Mouse (Mus musculus): ENCODE measurements at regions not wholly inside any gene's neighbourhood (a gene's known extent, or its start where the extent isn't known, plus 50 kb on each side); places are given as distances from the start of the nearest gene placed in this dataset.

DNA sequence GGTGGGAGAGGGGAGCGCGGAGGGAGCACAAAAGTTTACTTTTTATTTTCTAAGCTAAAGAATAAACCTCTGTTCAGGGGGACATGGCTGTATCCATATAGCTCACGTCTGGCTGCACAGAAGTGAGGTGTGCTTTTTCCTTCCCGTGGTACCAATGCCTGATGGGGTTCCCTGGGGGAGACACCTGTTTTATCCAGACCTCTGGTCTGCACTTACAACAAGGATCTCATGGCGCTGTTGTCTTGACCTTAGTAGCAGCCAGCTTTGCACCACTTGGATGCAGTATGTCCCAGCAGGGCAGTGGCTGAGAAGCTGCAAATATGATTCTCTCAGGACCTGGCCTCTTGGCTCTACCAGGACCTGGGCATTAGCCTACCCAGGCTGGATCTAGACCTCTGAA, 473.8 kb downstream of the Insc start:
- Histone ChIP-seq H3K36me3 (replicated peaks) (no peaks in the 10 kb centered on the region), H3K9me3 (no peaks in the 10 kb centered on the region), H3K27ac (peak overlapping the region; percentile 82), H3K4me1 (peaks cover 39% of the 10 kb centered on the region), H3K4me3 (peak overlapping the region; percentile 44), H3K27me3 (ENCODE audit: poor library complexity, severe bottlenecking) (peaks cover 43% of the 10 kb centered on the region)
- WGBS: 2% methylated on average over 5 of the region's 5 CpGs
- no peak for DNase-seq (ENCODE audit: extremely low spot score, low spot score)

DNA sequence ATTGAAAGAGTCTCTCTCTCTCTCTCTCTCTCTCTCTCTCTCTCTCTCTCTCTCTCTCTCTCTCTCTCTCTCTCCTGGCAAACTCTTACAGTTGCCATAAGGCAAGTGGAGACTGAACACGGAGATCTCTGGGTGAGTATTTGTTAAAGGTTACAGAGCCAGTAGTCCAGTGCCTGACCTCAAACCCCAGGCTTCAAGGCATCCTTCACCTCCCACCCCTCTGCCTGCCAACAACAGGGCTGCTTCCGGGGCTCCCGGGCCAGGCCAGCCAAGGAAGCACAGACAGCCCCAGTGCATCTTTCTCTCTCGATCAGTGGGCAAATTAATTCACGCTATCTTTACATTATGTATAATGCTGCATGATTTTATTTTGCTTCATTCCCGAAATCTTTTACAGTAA, 474.2 kb downstream of the Insc start:
- H3K9me3 ChIP-seq: no peaks in the 10 kb centered on the region

DNA sequence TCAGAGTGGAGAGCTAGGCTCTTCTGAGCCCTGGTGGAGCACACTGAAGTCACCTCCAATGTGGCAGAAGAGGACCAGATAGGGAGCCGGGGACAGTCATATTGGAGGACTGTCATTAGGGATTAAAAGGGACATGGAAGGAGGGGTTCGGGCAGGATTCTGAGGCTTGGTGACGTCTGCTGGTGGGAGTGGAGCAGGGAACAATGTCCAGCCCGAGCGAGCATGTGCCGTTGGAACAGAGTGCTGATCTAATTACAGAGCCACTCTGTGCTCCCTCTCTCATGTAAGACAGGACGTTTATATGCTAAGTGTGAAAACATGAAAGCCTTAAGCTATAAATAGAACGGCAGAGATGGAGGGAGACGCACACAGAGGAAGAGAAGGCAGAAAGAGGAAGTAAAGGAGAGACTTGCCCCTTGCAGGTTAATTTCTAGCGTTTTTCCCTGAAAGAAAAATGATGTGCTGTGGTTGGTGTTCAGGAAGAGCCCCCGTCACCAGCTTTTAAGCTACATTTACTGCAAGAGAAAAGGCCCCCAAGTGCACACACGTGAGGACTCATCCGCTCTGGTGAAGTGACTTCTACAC, 475.2 kb downstream of the Insc start:
- Histone ChIP-seq H3K36me3 (replicated peaks) (no peaks in the 10 kb centered on the region), H3K9me3 (no peaks in the 10 kb centered on the region), H3K4me1 (peaks cover 39% of the 10 kb centered on the region), H3K4me3 (no peak overlapping the region), H3K27ac (peak overlapping the region; percentile 75), H3K27me3 (ENCODE audit: poor library complexity, severe bottlenecking) (peaks cover 37% of the 10 kb centered on the region)
- peak; percentile 33 for DNase-seq (ENCODE audit: extremely low spot score, low spot score)
- WGBS: 35% methylated on average over 13 of the region's 13 CpGs

More for the DNA sequence above, 474.2 kb downstream of the Insc start:
- WGBS: 38% methylated on average over 6 of the region's 6 CpGs
- H3K27me3 ChIP-seq (ENCODE audit: poor library complexity, severe bottlenecking): peaks cover 42% of the 10 kb centered on the region
- H3K4me3 ChIP-seq: no peak overlapping the region
- peak overlapping the region; percentile 82 for H3K27ac ChIP-seq
- H3K36me3 ChIP-seq (replicated peaks): no peaks in the 10 kb centered on the region
- no peak for DNase-seq (ENCODE audit: extremely low spot score, low spot score)
- H3K4me1 ChIP-seq: peaks cover 39% of the 10 kb centered on the region

DNA sequence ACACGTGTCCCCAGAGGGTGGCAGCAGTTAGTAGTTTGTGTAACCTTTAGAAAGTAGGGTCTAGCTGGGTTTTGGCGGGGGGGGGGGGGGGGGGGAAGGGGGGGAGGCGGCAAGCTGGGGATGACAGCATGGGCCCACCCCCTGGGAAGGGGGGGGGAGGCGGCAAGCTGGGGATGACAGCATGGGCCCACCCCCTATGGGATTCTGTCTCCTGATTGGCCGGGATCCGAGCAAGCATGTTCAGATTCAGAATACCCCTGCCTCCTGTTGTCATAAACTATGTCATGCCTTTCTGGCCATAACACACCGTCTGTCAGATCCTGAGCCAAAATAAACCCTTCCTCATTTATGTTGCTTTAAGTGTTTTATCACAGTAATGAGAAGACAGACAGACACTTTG, 479.1 kb downstream of the Insc start:
- H3K4me3 ChIP-seq: no peak overlapping the region
- no peaks in the 10 kb centered on the region for H3K9me3 ChIP-seq
- peaks cover 28% of the 10 kb centered on the region for H3K4me1 ChIP-seq
- no peak for DNase-seq (ENCODE audit: extremely low spot score, low spot score)
- no peak overlapping the region for H3K27ac ChIP-seq
- 72% methylated on average over 5 of the region's 7 CpGs for WGBS
- peaks cover 34% of the 10 kb centered on the region for H3K27me3 ChIP-seq (ENCODE audit: poor library complexity, severe bottlenecking)
- H3K36me3 ChIP-seq (replicated peaks): no peaks in the 10 kb centered on the region

DNA sequence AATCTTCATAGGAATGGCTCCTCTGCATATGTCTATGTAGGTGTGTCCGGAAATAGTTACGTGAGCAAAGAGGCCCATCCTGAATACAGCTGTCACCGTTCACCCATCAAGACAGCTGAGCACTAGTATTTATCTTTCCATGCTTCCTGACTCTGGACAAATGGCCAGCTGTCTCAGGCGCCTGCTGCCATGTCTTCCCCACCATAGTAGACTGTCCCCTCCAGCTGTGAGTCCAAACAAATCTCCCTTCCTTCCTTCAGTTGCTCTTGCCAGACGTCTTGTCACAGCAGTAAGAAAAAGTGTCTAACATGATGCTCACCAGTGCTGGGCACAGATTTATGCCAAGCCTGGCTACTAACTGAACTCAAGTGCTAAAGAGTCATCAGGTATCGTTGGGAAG, 487.0 kb downstream of the Insc start:
- peaks cover 4% of the 10 kb centered on the region; the same call in 1 of the 2 replicates for H3K27me3 ChIP-seq (ENCODE audit: poor library complexity, severe bottlenecking)
- H3K4me3 ChIP-seq: no peak overlapping the region
- no peaks in the 10 kb centered on the region for H3K36me3 ChIP-seq (replicated peaks)
- H3K9me3 ChIP-seq: no peaks in the 10 kb centered on the region
- no peak overlapping the region for H3K27ac ChIP-seq
- WGBS: 89% methylated on average over 6 of the region's 6 CpGs
- peaks cover 14% of the 10 kb centered on the region for H3K4me1 ChIP-seq
- DNase-seq (ENCODE audit: extremely low spot score, low spot score): no peak

DNA sequence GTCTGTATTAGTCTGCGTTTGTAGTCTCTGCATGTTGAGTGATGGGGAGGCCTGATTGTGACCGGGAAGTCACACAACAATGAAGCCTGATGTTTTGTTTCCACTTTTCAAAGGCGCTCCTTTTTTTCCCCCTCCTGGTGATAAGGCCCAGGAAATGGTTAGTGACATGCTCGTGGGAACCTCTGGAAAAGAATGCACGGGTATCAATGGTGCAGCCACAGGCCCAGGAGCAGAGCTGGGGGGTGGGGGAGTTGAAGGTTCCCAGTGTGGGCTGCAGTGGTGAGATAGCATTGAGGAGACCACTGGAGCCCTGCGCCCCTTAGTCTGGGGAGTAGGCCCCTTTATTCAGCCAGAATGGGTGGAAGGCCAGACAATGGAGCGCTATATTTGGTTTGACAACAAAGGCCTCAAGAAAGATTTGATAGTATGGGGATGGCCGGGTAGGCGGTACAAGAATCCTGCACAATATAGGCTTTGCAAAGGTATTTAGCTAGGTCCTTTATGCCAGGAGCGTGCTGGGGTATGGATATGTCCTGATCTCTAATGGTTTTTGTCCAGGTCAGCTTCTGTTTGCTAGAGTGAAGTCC, 490.4 kb downstream of the Insc start:
- H3K4me3 ChIP-seq: no peak overlapping the region
- DNase-seq (ENCODE audit: extremely low spot score, low spot score): no peak
- no peaks in the 10 kb centered on the region for H3K36me3 ChIP-seq (replicated peaks)
- no peaks in the 10 kb centered on the region for H3K9me3 ChIP-seq
- H3K27ac ChIP-seq: peak overlapping the region; percentile 73
- H3K4me1 ChIP-seq: peaks cover 14% of the 10 kb centered on the region
- WGBS: 44% methylated on average over 10 of the region's 10 CpGs
- no peaks in the 10 kb centered on the region for H3K27me3 ChIP-seq (ENCODE audit: poor library complexity, severe bottlenecking)

DNA sequence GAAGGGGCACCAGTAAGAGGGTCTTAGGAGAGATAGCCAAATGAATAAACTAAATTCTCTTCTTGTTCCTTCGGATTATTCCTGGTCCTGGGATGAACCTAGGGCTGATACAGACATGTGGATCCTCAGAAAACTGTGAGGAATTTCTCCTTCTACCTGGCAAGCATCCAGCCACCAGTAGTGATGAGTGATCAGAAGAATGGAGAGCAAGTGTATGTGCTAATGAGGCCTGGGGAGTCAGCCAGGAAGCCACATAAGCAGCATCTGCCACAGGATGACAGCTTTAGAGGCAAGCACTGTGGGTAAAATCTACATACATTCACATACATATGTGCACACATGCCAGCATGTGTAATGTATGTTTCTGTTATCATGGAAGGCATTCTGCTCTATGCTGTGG, 493.6 kb downstream of the Insc start:
- Histone ChIP-seq H3K4me3 (no peak overlapping the region), H3K27me3 (ENCODE audit: poor library complexity, severe bottlenecking) (no peaks in the 10 kb centered on the region), H3K36me3 (replicated peaks) (no peaks in the 10 kb centered on the region), H3K9me3 (no peaks in the 10 kb centered on the region), H3K27ac (no peak overlapping the region), H3K4me1 (peaks cover 14% of the 10 kb centered on the region)
- no peak for DNase-seq (ENCODE audit: extremely low spot score, low spot score)
- 79% methylated on average over 1 of the region's 1 CpGs for whole genome bisulfite sequencing

DNA sequence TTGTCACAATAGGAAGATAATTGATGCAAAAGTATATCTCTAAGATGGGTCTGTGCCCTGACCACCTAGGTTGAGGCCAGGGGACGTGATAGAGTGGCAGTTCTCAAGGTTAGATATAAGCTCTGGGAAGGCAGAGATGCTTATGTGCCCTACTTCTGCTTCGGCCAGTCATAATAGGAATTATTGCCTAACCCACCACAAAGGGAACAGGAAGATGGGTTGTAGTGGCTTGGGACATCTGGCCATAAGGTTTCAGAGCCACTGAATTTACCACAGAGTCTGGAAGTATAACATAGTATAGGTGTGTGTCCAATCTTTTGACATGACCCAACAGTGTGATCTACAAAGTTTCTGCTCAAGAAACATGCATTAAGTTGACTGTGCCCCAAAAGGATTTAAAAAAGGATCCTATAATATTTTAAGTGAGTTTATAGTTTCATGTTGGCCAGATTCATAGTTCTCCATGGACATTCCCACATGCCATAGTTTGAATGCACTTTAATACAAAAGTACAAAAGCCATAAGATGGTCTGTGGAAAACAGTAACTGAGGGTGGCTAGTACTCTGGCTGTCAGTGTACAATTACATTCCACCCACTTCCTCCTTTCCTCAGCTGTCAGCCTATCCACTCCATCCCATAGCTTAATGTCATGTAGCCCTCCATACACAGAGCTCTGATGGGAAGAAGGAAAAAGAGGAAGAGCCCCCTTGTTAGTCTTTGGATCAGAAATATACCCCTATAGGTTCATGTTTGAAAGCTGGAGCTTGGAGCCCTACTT, 508.3 kb downstream of the Insc start:
- WGBS: 88% methylated on average over 2 of the region's 2 CpGs
- Histone ChIP-seq H3K36me3 (replicated peaks) (no peaks in the 10 kb centered on the region), H3K4me3 (no peak overlapping the region), H3K4me1 (0 out of 2 replicates have a peak, but pooled peaks cover 4% of the 10 kb centered on the region), H3K27me3 (ENCODE audit: poor library complexity, severe bottlenecking) (no peaks in the 10 kb centered on the region), H3K27ac (no peak overlapping the region), H3K9me3 (no peaks in the 10 kb centered on the region)
- no peak for DNase-seq (ENCODE audit: extremely low spot score, low spot score)

DNA sequence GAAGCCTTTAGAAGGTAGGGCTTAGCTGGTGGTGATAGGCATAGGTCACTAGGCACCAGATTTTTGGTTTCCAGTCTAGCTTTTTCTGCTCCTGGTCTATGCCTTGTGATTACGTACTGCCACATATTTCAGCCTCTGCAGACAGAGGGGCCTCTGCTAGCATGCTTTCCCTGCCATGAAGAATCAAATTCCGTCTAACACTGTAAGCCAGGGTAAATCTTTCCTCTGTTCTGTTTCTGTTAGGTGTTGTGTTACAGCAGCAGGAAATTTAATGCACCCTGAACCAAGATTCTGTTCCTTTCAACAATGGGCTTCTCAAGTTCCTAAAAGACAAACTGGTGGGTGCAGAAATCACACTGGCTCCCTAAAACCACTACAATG, 508.9 kb downstream of the Insc start:
- Histone ChIP-seq H3K27me3 (ENCODE audit: poor library complexity, severe bottlenecking) (no peaks in the 10 kb centered on the region), H3K27ac (no peak overlapping the region), H3K9me3 (no peaks in the 10 kb centered on the region), H3K4me1 (0 out of 2 replicates have a peak, but pooled peaks cover 4% of the 10 kb centered on the region), H3K4me3 (no peak overlapping the region), H3K36me3 (replicated peaks) (no peaks in the 10 kb centered on the region)
- WGBS: 69% methylated on average over 2 of the region's 2 CpGs
- no peak for DNase-seq (ENCODE audit: extremely low spot score, low spot score)

DNA sequence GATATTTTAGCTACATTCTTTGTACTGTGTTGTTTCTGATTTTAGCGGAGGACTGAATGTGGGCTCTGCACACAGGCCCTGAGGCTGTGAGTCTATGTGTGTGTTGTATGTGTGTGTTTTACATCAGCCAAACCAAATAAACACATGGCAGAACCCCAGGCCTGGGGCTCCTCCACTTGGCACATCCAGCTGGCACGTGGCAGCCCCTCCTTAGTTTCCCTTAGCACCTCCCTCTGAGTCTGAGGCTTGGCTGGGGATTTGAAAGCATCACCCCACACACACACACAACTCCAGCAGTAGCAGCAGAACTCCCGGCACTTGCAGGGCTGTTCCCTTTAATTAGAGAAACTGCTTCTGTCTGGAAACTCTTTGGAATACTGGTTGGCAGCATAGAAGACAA, 515.1 kb downstream of the Insc start:
- 38% methylated on average over 3 of the region's 3 CpGs for WGBS
- peaks cover 4% of the 10 kb centered on the region; the same call in 1 of the 2 replicates for H3K27me3 ChIP-seq (ENCODE audit: poor library complexity, severe bottlenecking)
- no peaks in the 10 kb centered on the region for H3K36me3 ChIP-seq (replicated peaks)
- H3K27ac ChIP-seq: 0 out of 2 replicates have a peak overlapping the region, but pooled peaks have one; percentile 25
- peaks cover 7% of the 10 kb centered on the region for H3K4me1 ChIP-seq
- DNase-seq (ENCODE audit: extremely low spot score, low spot score): no peak
- no peak overlapping the region for H3K4me3 ChIP-seq
- no peaks in the 10 kb centered on the region for H3K9me3 ChIP-seq

DNA sequence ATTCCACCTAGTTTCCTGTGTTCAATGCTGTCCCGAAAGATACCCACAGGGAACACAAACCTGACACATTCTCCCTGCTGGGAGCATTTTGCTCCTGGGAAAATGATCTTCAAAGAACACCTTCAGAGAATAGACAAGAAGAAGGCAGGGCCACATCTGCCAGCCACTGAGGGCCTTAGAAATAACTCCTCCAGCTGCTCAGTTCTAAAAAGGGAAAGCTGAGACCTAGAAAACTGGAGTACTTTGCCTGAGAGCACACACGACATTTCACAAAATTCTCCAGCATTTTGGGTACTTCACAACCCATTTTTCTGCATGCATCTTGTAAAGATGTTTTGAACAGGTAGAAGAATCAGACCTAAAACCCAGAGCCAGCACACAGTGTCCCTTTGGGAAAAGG, 519.6 kb downstream of the Insc start:
- H3K36me3 ChIP-seq (replicated peaks): no peaks in the 10 kb centered on the region
- peaks cover 4% of the 10 kb centered on the region; the same call in 1 of the 2 replicates for H3K27me3 ChIP-seq (ENCODE audit: poor library complexity, severe bottlenecking)
- DNase-seq (ENCODE audit: extremely low spot score, low spot score): no peak
- H3K4me3 ChIP-seq: no peak overlapping the region
- no peak overlapping the region for H3K27ac ChIP-seq
- no peaks in the 10 kb centered on the region for H3K9me3 ChIP-seq
- WGBS: 91% methylated on average over 2 of the region's 2 CpGs
- H3K4me1 ChIP-seq: peaks cover 7% of the 10 kb centered on the region

DNA sequence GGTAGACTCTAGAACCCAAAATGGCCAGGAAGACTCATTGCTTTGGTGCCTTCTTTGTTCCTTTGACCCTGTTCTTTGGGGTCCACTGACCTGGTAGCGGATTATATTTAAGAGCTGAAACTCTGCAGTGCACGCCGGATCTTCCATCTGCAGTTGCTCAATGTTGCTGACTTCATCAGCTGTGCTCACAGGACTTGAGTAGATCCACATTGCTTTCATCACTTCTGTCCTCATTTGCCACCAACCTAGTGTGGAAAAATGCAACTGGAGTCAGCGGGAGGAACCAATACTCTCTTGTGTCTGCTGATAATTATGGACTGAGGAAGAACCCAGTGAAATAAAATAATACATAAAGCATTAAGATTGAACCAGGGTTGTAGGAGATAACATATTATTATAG, 522.6 kb downstream of the Insc start:
- Histone ChIP-seq H3K27ac (no peak overlapping the region), H3K4me3 (no peak overlapping the region), H3K4me1 (peaks cover 6% of the 10 kb centered on the region; the same call in 1 of the 2 replicates), H3K36me3 (replicated peaks) (no peaks in the 10 kb centered on the region), H3K9me3 (no peaks in the 10 kb centered on the region), H3K27me3 (ENCODE audit: poor library complexity, severe bottlenecking) (peaks cover 4% of the 10 kb centered on the region; the same call in 1 of the 2 replicates)
- no peak for DNase-seq (ENCODE audit: extremely low spot score, low spot score)
- WGBS: 87% methylated on average over 4 of the region's 4 CpGs

DNA sequence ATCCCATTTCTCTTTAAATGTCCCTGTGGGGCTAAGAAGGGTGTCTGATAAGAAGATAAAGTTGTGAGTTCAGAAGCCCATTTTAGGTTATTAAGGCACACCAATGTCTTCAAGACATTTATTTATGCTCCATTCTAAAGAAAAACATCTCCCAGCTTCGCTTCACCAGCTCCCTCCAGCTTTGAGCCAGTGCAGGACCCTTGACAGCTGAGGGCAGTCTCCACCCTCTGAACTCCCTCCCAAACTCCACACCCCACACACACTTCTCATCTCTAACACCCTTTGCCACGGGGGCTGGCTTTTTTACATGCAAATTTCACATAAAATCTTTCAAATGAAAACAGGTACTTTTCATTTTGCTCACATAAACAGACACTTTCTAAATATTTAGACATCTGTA, 527.3 kb downstream of the Insc start:
- WGBS: 45% methylated on average over 2 of the region's 2 CpGs
- H3K36me3 ChIP-seq (replicated peaks): no peaks in the 10 kb centered on the region

More for the DNA sequence above, 527.3 kb downstream of the Insc start:
- Histone ChIP-seq H3K27ac (no peak overlapping the region), H3K4me3 (no peak overlapping the region), H3K27me3 (ENCODE audit: poor library complexity, severe bottlenecking) (no peaks in the 10 kb centered on the region; the same call in 1 of the 2 replicates), H3K4me1 (peaks cover 15% of the 10 kb centered on the region), H3K9me3 (no peaks in the 10 kb centered on the region)
- no peak for DNase-seq (ENCODE audit: extremely low spot score, low spot score)
